Mouse (Mus musculus): Measurements from ENCODE around the gene Ccnjl. TPM values are rescaled to one million over a fixed set of nuclear protein-coding genes. Genes with fewer than 3 reads are reported as not detected.

Gene Ccnjl
- polyA plus RNA-seq, 1 experiment, result 8.2 TPM

DNA sequence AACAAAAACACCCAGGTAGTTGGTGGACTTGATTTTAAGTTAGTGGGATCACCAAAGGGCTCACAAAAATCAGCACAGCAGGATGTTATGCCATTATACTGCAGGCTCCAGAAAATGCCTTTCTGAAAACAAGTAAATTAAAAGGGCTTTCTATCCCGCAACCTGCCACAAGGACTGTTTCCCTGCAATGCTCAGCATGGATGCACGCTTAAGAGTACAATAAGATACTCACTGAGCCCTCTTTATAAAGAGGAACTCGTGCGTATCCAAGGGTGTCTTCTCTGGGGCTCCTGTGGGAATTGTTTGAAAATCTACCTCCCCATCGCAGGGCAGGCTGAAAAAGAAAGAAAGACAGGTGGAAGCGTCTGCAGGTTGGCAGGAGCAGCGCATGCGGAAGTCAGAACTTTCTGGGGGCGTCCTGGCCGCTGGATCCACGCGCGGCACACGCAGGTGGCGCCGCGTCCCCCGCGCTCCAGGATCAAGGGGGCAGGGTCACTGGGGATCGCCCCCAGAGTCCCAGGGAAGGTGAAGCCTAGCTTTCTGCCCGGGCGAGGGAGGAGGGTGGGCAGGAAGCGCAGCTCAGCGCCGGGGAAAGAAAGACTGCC is 404 bp upstream of the Ccnjl start:
- peak; percentile 73 for DNase-seq (ENCODE audit: low read depth)
- TF ChIP-seq CTCF (IDR thresholded peaks at IDR 0.05; ENCODE audit: borderline replicate concordance, extremely low read depth, insufficient read depth, insufficient read length) (peak; percentile 49; the same call in 1 of the 2 replicates), POLR2A (IDR thresholded peaks at IDR 0.05; ENCODE audit: borderline replicate concordance, extremely low read depth, insufficient read depth, insufficient read length, poor library complexity, severe bottlenecking) (no peak)

DNA sequence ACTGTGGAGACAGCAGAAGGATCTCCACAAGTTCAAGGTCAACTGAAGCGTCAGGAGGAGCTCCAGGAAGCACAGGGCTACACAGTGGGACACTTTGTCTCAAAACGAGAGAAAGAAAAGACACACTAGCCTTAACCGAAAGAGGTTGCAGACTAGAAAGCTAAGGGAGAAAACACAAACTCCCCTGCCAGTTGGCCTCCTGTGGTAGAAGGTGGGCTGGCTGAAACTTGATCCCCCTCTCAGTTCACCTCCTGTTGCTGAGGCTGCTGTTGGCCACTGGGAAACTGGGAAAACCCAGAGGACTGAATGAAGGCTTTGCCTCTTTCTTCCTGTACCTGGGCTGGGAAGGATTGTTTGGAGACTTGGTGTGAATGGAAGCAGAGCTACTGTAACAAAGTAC is 1.5 kb downstream of the Ccnjl start:
- TF ChIP-seq CTCF (IDR thresholded peaks at IDR 0.05; ENCODE audit: borderline replicate concordance, extremely low read depth, insufficient read depth, insufficient read length) (no peak), POLR2A (IDR thresholded peaks at IDR 0.05; ENCODE audit: borderline replicate concordance, extremely low read depth, insufficient read depth, insufficient read length, poor library complexity, severe bottlenecking) (no peak)
- DNase-seq (ENCODE audit: low read depth), result no peak

GRCm38 (mm10) chr11:43531619-43532018 is 3.0 kb downstream of the Ccnjl start:
- TF ChIP-seq POLR2A (IDR thresholded peaks at IDR 0.05; ENCODE audit: borderline replicate concordance, extremely low read depth, insufficient read depth, insufficient read length, poor library complexity, severe bottlenecking), result no peak
- TF ChIP-seq CTCF (IDR thresholded peaks at IDR 0.05; ENCODE audit: borderline replicate concordance, extremely low read depth, insufficient read depth, insufficient read length), result peak; percentile 56; the same call in 1 of the 2 replicates
- DNase-seq (ENCODE audit: low read depth), result peak; percentile 38

DNA sequence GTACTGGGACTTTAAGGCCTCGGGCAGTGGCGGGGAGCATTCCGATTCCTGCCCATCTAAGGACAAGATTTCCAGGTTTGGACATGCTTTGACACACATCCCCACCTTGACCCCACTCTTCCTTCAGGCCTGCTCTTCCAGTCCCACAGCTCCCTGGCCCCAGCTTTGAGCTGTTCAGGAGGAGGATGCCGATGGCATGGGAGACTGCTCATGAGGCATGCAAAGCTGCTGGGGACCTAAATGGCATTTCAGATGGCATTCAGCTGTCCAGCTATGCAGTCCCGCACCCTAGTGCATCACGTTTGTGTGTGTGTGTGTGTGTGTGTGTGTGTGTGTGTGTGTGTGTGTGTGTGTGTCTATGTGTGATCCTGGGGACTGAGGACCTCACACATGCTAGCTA is 8.5 kb downstream of the Ccnjl start:
- TF ChIP-seq CTCF (IDR thresholded peaks at IDR 0.05; ENCODE audit: borderline replicate concordance, extremely low read depth, insufficient read depth, insufficient read length), result no peak
- TF ChIP-seq POLR2A (IDR thresholded peaks at IDR 0.05; ENCODE audit: borderline replicate concordance, extremely low read depth, insufficient read depth, insufficient read length, poor library complexity, severe bottlenecking), result no peak
- DNase-seq (ENCODE audit: low read depth), result no peak

DNA sequence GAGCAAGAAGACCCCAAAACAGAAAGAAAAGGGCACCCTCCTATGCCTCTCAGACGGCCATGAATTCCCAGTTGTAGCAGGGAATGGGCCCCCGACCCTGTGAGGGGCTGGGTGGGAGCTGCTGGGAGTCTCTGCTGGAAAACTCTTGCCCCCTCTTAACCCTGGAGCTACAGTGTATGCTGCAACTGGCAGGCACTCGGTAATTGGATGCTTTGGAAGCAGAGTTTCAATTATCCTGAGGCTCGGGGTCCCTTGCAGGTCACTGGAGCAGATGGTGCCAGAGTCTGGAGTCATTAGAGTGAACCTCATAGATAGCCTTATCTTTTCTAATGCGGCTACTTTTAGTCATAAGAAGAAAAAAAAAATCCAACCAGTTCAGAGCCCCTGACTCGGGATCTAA is 11.3 kb downstream of the Ccnjl start:
- TF ChIP-seq CTCF (IDR thresholded peaks at IDR 0.05; ENCODE audit: borderline replicate concordance, extremely low read depth, insufficient read depth, insufficient read length) (no peak), POLR2A (IDR thresholded peaks at IDR 0.05; ENCODE audit: borderline replicate concordance, extremely low read depth, insufficient read depth, insufficient read length, poor library complexity, severe bottlenecking) (no peak)
- DNase-seq (ENCODE audit: low read depth), result peak; percentile 81

- no peak for DNase-seq (ENCODE audit: low read depth)
- TF ChIP-seq POLR2A (IDR thresholded peaks at IDR 0.05; ENCODE audit: borderline replicate concordance, extremely low read depth, insufficient read depth, insufficient read length, poor library complexity, severe bottlenecking) (no peak), CTCF (IDR thresholded peaks at IDR 0.05; ENCODE audit: borderline replicate concordance, extremely low read depth, insufficient read depth, insufficient read length) (no peak)
These were observed 15.3 kb downstream of the Ccnjl start for GRCm38 (mm10) chr11:43543711-43544466.

DNA sequence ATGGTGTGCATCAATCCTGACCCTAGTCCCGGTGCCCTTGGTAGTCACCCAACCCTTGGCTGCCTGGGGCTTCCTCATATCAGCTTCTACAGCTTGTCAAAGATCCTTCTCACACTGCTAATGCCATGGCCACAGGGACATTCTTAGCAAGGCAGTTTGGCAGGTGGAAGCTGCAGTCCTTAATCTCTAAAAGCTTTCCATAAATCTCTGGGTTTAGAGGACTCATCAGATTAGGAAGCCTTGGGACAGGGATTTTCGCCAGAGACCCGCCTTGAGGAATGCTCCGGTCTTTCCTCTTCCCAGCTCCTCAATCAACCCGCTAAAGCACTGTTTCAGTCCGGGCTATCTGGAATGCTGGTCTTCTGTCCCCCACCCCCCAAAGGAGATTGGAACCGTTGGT is 16.2 kb downstream of the Ccnjl start:
- no peak for DNase-seq (ENCODE audit: low read depth)
- no peak for TF ChIP-seq POLR2A (IDR thresholded peaks at IDR 0.05; ENCODE audit: borderline replicate concordance, extremely low read depth, insufficient read depth, insufficient read length, poor library complexity, severe bottlenecking)
- no peak for TF ChIP-seq CTCF (IDR thresholded peaks at IDR 0.05; ENCODE audit: borderline replicate concordance, extremely low read depth, insufficient read depth, insufficient read length)

DNA sequence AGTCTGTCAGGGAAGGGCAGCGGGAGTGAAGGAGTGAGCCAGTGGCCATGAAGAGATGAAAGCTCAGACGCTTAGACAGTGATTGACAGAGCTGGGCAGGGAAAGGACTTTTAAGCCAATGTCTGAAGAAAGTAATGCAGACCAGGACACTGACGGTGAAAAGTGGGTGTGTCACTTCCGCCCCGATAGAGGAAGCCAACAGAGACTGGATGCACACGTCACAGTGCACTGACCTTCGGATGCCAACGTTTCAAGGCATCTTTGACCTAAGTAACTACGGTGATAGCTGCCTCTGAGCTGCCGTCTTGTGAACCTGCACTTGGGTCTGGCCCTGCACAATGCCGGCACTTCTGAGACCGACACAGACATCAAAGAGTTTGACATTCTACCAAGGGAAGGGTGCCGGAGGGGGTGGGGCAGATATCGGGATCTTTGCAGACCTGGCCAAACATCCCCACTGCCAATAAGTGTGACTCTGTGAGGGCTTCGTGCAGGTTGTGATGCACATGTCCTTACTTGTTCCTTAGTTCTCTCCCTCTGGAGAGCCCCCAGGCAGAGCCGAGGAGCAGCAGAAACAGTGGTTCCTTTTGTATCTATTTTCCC is 17.4 kb downstream of the Ccnjl start:
- TF ChIP-seq POLR2A (IDR thresholded peaks at IDR 0.05; ENCODE audit: borderline replicate concordance, extremely low read depth, insufficient read depth, insufficient read length, poor library complexity, severe bottlenecking) (no peak), CTCF (IDR thresholded peaks at IDR 0.05; ENCODE audit: borderline replicate concordance, extremely low read depth, insufficient read depth, insufficient read length) (no peak)
- DNase-seq (ENCODE audit: low read depth), result no peak

GRCm38 (mm10) chr11:43546678-43547077 is 18.1 kb downstream of the Ccnjl start:
- DNase-seq (ENCODE audit: low read depth), result no peak

GRCm38 (mm10) chr11:43548148-43548547 is 19.6 kb downstream of the Ccnjl start:
- TF ChIP-seq POLR2A (IDR thresholded peaks at IDR 0.05; ENCODE audit: borderline replicate concordance, extremely low read depth, insufficient read depth, insufficient read length, poor library complexity, severe bottlenecking) (no peak), CTCF (IDR thresholded peaks at IDR 0.05; ENCODE audit: borderline replicate concordance, extremely low read depth, insufficient read depth, insufficient read length) (no peak)
- peak; percentile 96 for DNase-seq (ENCODE audit: low read depth)

More at GRCm38 (mm10) chr11:43546678-43547077, 18.1 kb downstream of the Ccnjl start:
- TF ChIP-seq POLR2A (IDR thresholded peaks at IDR 0.05; ENCODE audit: borderline replicate concordance, extremely low read depth, insufficient read depth, insufficient read length, poor library complexity, severe bottlenecking) (no peak), CTCF (IDR thresholded peaks at IDR 0.05; ENCODE audit: borderline replicate concordance, extremely low read depth, insufficient read depth, insufficient read length) (no peak)

- DNase-seq (ENCODE audit: low read depth), result no peak
- TF ChIP-seq CTCF (IDR thresholded peaks at IDR 0.05; ENCODE audit: borderline replicate concordance, extremely low read depth, insufficient read depth, insufficient read length), result no peak
- no peak for TF ChIP-seq POLR2A (IDR thresholded peaks at IDR 0.05; ENCODE audit: borderline replicate concordance, extremely low read depth, insufficient read depth, insufficient read length, poor library complexity, severe bottlenecking)
These were observed 20.3 kb downstream of the Ccnjl start for GRCm38 (mm10) chr11:43548657-43549435.

Data from brain, embryonic 14.5 days (tissue).